Mouse (Mus musculus): ENCODE data around the gene Npas2. TPM values are rescaled to one million over a fixed set of nuclear protein-coding genes. Genes with fewer than 3 reads are reported as not detected.

Gene Npas2
- polyA plus RNA-seq, 1 experiment from 2014 or later: 1.6 TPM

DNA sequence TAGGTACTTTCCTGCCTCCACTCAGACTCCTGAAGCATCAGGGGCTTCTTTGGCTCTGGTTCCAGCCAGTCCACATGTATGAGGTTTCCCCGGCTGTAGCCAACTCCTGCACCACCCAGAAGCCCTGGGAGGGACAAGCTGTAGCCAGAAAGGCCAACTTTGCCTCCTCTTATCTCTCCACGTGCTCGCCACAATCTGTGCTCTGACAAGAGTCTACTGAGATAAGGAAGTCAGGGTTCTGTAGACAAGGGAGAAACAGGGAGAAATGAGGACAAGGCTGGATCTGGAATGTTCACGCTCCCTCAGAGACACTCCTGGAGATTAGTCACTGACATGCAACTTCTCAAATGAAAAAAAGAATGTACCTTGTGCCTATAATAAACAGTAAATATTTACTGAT lies 12.2 kb downstream of the Npas2 start:
- Histone ChIP-seq H3K9me3 (ENCODE audit: control insufficient read depth, low read length) (0 out of 2 replicates have a peak, but pooled peaks cover 2% of the 10 kb centered on the region), H3K27me3 (replicated peaks; ENCODE audit: control insufficient read depth, insufficient read depth, low read length) (no peaks in the 10 kb centered on the region), H3K27ac (ENCODE audit: low read length) (no peak overlapping the region), H3K4me1 (replicated peaks; ENCODE audit: control insufficient read depth, insufficient read depth, low read length) (no peaks in the 10 kb centered on the region), H3K36me3 (ENCODE audit: control insufficient read depth, insufficient read depth) (no peaks in the 10 kb centered on the region), H3K4me2 (ENCODE audit: low read length) (no peak overlapping the region), H3K4me3 (replicated peaks; ENCODE audit: low read length) (no peak overlapping the region), H3K9ac (replicated peaks; ENCODE audit: low read depth, low read length) (no peak overlapping the region)
- no peak for ATAC-seq
- 91% methylated on average over 4 of the region's 4 CpGs for WGBS

DNA sequence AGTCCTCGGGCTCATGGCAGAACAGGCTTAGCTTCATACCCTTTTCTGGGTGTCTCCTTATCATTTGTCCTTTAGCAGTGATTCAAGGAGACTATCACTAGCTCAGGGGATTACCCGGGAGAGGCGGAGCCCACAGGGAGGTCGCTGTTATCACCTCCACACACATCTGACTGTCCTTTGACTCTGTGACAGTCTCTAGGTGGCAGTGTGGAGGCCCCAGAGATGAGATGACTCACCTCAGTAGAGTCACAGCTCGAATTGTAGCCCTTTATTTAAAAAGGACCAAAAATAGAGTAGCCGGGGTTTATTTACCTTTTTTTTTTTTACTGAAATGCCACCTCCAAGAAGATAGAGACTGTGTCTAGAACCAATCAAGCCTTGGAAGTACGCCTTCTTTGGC lies 13.4 kb downstream of the Npas2 start:
- Histone ChIP-seq H3K27ac (ENCODE audit: low read length) (no peak overlapping the region), H3K9ac (replicated peaks; ENCODE audit: low read depth, low read length) (no peak overlapping the region), H3K36me3 (ENCODE audit: control insufficient read depth, insufficient read depth) (no peaks in the 10 kb centered on the region), H3K4me3 (replicated peaks; ENCODE audit: low read length) (no peak overlapping the region), H3K27me3 (replicated peaks; ENCODE audit: control insufficient read depth, insufficient read depth, low read length) (no peaks in the 10 kb centered on the region), H3K9me3 (ENCODE audit: control insufficient read depth, low read length) (no peaks in the 10 kb centered on the region), H3K4me2 (ENCODE audit: low read length) (no peak overlapping the region), H3K4me1 (replicated peaks; ENCODE audit: control insufficient read depth, insufficient read depth, low read length) (no peaks in the 10 kb centered on the region)
- 42% methylated on average over 7 of the region's 7 CpGs for WGBS
- no peak for ATAC-seq

DNA sequence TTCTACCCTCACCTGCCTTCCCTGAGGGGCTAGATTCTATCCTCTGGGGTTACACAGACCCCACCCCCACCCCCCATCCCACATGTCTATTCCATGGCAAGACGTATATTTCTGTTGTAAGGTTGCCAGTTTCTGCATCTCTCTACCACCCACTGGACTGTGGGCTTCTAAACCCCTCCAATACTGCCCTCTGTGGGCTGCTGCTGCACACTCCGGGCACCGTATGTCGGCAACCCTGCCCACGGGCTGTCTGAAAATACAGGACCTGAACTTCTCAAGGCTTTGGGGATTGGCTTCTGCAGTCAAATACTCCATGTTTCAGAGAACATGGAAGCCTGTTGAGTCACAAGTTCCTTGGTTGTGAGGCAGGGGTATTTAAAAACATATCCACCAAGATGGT lies 17.4 kb downstream of the Npas2 start:
- no peak overlapping the region for H3K4me3 ChIP-seq (replicated peaks; ENCODE audit: low read length)
- no peak overlapping the region for H3K4me2 ChIP-seq (ENCODE audit: low read length)
- H3K9me3 ChIP-seq (ENCODE audit: control insufficient read depth, low read length): no peaks in the 10 kb centered on the region
- ATAC-seq: no peak
- H3K4me1 ChIP-seq (replicated peaks; ENCODE audit: control insufficient read depth, insufficient read depth, low read length): no peaks in the 10 kb centered on the region
- H3K9ac ChIP-seq (replicated peaks; ENCODE audit: low read depth, low read length): no peak overlapping the region
- 73% methylated on average over 5 of the region's 5 CpGs for WGBS
- no peaks in the 10 kb centered on the region for H3K36me3 ChIP-seq (ENCODE audit: control insufficient read depth, insufficient read depth)
- H3K27ac ChIP-seq (ENCODE audit: low read length): no peak overlapping the region
- no peaks in the 10 kb centered on the region for H3K27me3 ChIP-seq (replicated peaks; ENCODE audit: control insufficient read depth, insufficient read depth, low read length)

DNA sequence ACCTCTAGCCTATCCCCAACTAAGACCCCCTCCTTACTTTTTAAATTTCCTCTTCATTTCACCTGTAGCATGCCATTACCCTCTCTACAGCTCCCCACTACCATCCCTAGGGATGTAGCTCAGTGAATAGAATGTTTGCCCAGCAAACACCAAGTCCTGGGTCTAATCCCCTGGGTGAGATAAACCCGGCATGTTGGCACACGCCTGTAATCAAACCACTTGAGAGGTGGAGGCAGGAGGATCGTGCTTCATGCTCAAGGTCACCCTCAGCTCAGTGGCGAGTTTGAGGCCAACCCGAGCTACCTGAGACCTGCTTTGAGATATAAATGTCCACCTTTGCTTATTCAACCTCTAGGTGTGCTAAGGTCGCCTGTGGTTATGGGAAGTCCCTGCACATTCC lies 19.5 kb downstream of the Npas2 start:
- H3K36me3 ChIP-seq (ENCODE audit: control insufficient read depth, insufficient read depth): no peaks in the 10 kb centered on the region
- H3K27me3 ChIP-seq (replicated peaks; ENCODE audit: control insufficient read depth, insufficient read depth, low read length): no peaks in the 10 kb centered on the region
- ATAC-seq: no peak
- H3K9me3 ChIP-seq (ENCODE audit: control insufficient read depth, low read length): no peaks in the 10 kb centered on the region
- no peak overlapping the region for H3K27ac ChIP-seq (ENCODE audit: low read length)
- H3K9ac ChIP-seq (replicated peaks; ENCODE audit: low read depth, low read length): no peak overlapping the region
- no peaks in the 10 kb centered on the region for H3K4me1 ChIP-seq (replicated peaks; ENCODE audit: control insufficient read depth, insufficient read depth, low read length)
- no peak overlapping the region for H3K4me2 ChIP-seq (ENCODE audit: low read length)
- 85% methylated on average over 6 of the region's 6 CpGs for WGBS
- H3K4me3 ChIP-seq (replicated peaks; ENCODE audit: low read length): no peak overlapping the region

DNA sequence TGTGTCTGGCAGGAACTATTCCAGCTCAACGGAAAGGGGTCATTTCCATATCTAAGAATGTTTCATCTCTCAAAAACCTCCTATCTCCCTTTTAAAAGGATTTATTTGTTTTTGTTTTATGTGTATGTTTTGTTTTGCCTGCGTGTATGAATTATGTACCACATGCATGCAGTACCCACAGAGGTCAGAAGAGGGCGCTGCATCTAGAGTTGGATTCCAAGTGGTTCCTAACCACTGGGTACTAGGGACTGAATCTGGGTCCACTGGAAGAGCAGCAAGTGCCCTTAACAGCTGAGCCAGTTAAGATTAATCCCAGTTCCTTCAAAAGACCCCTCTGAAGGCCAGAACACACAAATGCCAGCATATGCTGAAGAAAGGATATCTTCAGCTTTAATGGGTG lies 24.1 kb downstream of the Npas2 start:
- ATAC-seq: no peak
- H3K27me3 ChIP-seq (replicated peaks; ENCODE audit: control insufficient read depth, insufficient read depth, low read length): no peaks in the 10 kb centered on the region
- WGBS: 88% methylated on average over 3 of the region's 3 CpGs

DNA sequence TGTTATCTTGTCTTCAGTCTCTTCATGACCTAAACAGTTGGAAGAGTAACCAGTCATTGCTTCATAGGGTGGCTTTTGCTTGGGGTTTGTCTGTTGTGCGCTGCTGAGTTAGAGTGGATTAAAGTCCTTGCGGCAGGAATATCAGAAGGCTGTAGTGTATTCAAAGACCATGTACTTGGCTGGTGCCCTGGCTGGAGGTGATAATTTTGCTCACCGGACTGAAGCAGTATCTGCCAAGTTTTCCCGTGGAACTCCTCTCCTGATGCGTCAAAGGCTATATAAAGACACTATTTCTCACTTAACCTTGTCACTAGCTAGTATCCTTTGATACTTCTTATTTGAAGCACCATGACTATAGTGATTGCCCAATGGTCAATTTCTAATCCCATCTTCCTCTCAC lies 34.9 kb downstream of the Npas2 start:
- no peaks in the 10 kb centered on the region for H3K27me3 ChIP-seq (replicated peaks; ENCODE audit: control insufficient read depth, insufficient read depth, low read length)
- H3K9ac ChIP-seq (replicated peaks; ENCODE audit: low read depth, low read length): no peak overlapping the region
- H3K4me2 ChIP-seq (ENCODE audit: low read length): no peak overlapping the region
- no peaks in the 10 kb centered on the region for H3K36me3 ChIP-seq (ENCODE audit: control insufficient read depth, insufficient read depth)
- 92% methylated on average over 5 of the region's 5 CpGs for WGBS
- H3K4me3 ChIP-seq (replicated peaks; ENCODE audit: low read length): no peak overlapping the region
- no peak for ATAC-seq
- H3K9me3 ChIP-seq (ENCODE audit: control insufficient read depth, low read length): no peaks in the 10 kb centered on the region
- H3K4me1 ChIP-seq (replicated peaks; ENCODE audit: control insufficient read depth, insufficient read depth, low read length): no peaks in the 10 kb centered on the region
- H3K27ac ChIP-seq (ENCODE audit: low read length): no peak overlapping the region

More for the DNA sequence above, 24.1 kb downstream of the Npas2 start:
- no peak overlapping the region for H3K9ac ChIP-seq (replicated peaks; ENCODE audit: low read depth, low read length)
- no peaks in the 10 kb centered on the region for H3K9me3 ChIP-seq (ENCODE audit: control insufficient read depth, low read length)
- no peaks in the 10 kb centered on the region for H3K4me1 ChIP-seq (replicated peaks; ENCODE audit: control insufficient read depth, insufficient read depth, low read length)
- no peak overlapping the region for H3K4me3 ChIP-seq (replicated peaks; ENCODE audit: low read length)
- H3K36me3 ChIP-seq (ENCODE audit: control insufficient read depth, insufficient read depth): no peaks in the 10 kb centered on the region
- no peak overlapping the region for H3K4me2 ChIP-seq (ENCODE audit: low read length)
- H3K27ac ChIP-seq (ENCODE audit: low read length): no peak overlapping the region

DNA sequence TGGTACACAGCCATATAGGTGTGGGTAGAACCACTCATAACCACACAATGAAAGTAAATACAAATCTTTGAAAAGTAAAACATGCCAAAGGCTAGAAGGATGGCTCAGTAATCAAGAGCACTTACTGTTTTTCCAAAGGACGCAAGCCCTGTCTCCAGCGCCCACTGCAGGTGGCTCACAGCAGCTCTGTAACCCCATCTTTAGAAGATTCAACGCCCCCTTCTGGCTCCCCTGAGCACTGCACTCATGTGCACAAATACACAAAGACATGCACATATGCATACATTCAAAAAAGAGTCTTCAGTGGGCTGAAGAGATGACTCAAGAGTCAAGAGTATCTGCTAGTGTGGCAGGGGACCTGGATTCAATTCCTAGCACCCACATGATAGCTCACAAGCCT lies 36.5 kb downstream of the Npas2 start:
- H3K36me3 ChIP-seq (ENCODE audit: control insufficient read depth, insufficient read depth): no peaks in the 10 kb centered on the region
- no peaks in the 10 kb centered on the region for H3K4me1 ChIP-seq (replicated peaks; ENCODE audit: control insufficient read depth, insufficient read depth, low read length)
- H3K9ac ChIP-seq (replicated peaks; ENCODE audit: low read depth, low read length): no peak overlapping the region
- no peaks in the 10 kb centered on the region for H3K27me3 ChIP-seq (replicated peaks; ENCODE audit: control insufficient read depth, insufficient read depth, low read length)
- WGBS: 75% methylated on average over 3 of the region's 3 CpGs
- H3K4me3 ChIP-seq (replicated peaks; ENCODE audit: low read length): no peak overlapping the region
- H3K27ac ChIP-seq (ENCODE audit: low read length): no peak overlapping the region
- H3K9me3 ChIP-seq (ENCODE audit: control insufficient read depth, low read length): no peaks in the 10 kb centered on the region
- no peak overlapping the region for H3K4me2 ChIP-seq (ENCODE audit: low read length)
- no peak for ATAC-seq

DNA sequence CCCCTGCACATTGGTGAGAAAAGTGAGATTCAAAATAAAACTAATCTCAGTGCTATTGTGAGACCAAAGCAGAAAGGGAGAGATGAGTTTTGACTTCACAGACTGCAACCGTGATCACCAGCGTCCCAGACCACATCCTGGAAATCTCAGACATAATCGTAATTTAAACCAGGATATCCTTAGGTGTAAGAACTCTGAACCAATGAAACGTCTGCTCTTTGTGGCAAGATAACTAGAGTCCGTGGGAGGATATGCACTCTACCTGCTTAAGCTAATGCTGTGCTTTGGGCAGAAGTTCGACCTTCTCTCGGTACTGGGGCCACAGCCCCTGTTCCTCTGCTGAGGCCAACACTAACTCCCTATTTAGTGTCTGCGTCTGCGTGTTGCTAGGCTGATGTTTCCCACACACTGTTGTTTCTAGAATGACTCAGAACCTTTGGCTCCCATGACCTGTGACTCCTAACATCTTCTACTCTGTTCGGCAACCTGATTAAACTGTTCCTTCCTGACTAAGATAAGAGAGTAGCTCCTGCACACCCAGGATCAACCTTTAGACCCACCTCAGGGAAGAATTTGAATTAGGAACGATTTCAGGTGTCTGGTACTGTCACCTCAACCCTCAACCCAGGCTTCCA lies 41.4 kb downstream of the Npas2 start:
- H3K4me1 ChIP-seq (replicated peaks; ENCODE audit: control insufficient read depth, insufficient read depth, low read length): no peaks in the 10 kb centered on the region
- H3K36me3 ChIP-seq (ENCODE audit: control insufficient read depth, insufficient read depth): no peaks in the 10 kb centered on the region
- no peak overlapping the region for H3K4me3 ChIP-seq (replicated peaks; ENCODE audit: low read length)
- no peak overlapping the region for H3K9ac ChIP-seq (replicated peaks; ENCODE audit: low read depth, low read length)
- H3K9me3 ChIP-seq (ENCODE audit: control insufficient read depth, low read length): no peaks in the 10 kb centered on the region
- WGBS: 91% methylated on average over 11 of the region's 11 CpGs
- no peak overlapping the region for H3K4me2 ChIP-seq (ENCODE audit: low read length)
- H3K27ac ChIP-seq (ENCODE audit: low read length): no peak overlapping the region
- H3K27me3 ChIP-seq (replicated peaks; ENCODE audit: control insufficient read depth, insufficient read depth, low read length): no peaks in the 10 kb centered on the region
- no peak for ATAC-seq

DNA sequence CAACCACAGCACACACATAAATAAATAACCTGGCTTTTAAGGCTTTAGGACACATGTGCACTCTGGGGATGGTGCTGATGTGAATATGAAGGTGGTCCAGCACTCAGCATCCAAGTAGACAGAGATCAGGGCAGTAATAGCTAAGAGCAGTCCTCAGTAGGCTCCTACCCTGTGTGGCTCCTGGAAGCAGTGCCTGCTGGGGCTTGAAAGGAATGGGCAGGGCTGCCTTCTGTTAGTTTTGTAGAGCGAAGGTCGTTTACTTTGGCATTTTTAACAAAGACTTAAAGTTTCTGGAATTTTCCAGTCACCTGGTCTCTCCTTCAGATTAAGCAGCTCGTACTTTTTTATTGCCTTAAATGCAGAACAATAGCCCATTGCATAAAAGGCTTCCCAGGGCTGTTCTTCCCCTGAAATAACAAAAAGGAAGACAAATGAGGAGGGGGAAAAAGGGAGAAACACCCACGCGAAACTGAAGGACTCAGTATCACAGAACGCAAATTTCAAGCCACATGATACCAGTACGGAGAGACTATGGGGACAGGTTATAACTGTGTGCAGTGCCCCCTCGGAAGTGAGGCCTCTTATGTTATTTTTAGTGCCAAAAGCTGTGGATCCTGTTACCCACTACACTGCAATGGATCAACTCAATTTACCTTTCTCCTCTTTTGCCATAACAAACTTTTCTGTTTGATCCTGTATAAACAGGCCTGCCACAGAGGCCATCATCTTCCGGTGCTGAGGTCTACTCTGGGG lies 44.1 kb downstream of the Npas2 start:
- no peaks in the 10 kb centered on the region for H3K9me3 ChIP-seq (ENCODE audit: control insufficient read depth, low read length)
- no peak overlapping the region for H3K4me3 ChIP-seq (replicated peaks; ENCODE audit: low read length)
- no peaks in the 10 kb centered on the region for H3K4me1 ChIP-seq (replicated peaks; ENCODE audit: control insufficient read depth, insufficient read depth, low read length)
- no peak overlapping the region for H3K9ac ChIP-seq (replicated peaks; ENCODE audit: low read depth, low read length)
- no peak for ATAC-seq
- no peak overlapping the region for H3K27ac ChIP-seq (ENCODE audit: low read length)
- H3K36me3 ChIP-seq (ENCODE audit: control insufficient read depth, insufficient read depth): no peaks in the 10 kb centered on the region
- no peak overlapping the region for H3K4me2 ChIP-seq (ENCODE audit: low read length)
- H3K27me3 ChIP-seq (replicated peaks; ENCODE audit: control insufficient read depth, insufficient read depth, low read length): no peaks in the 10 kb centered on the region
- WGBS: 51% methylated on average over 9 of the region's 9 CpGs

All from forebrain, embryonic 16.5 days (tissue).